Mouse (Mus musculus): Measurements from ENCODE around the gene Otop3.

DNA sequence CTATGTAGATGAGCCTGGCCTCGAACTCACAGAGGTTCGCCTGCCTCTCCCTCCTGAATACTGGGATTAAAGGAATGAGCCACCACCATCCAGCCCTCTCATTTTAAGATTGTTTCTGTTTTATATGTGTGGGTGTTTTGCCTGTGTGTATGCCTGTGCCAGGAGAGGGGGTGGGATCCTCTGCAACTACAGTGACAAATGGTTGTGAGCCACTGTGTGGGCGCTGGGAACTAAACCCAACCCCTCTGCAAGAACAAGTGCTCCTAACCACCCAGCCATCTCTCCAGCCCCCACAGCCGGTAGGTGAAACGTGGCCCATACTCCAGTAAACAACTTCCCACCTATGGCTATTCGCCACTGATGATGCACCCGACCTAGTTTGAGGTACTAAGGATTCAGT lies 56.8 kb downstream of the Otop3 start:
- TF ChIP-seq CTCF (IDR thresholded peaks at IDR 0.05; ENCODE audit: low read depth, low read length), result no peak
- no peak for TF ChIP-seq POLR2A (IDR thresholded peaks at IDR 0.05; ENCODE audit: extremely low read depth, insufficient read depth, low read length)
